Mouse (Mus musculus) right cerebral cortex, adult 18-20 months (tissue): ENCODE measurements at regions not wholly inside any gene's neighbourhood (a gene's known extent, or its start where the extent isn't known, plus 50 kb on each side); places are given as distances from the start of the nearest gene placed in this dataset.

Source experiments
- DNase-seq: peaks from one replicate; pipeline ENCODE4 v3.0.0; 2022; ENCODE audit warnings: mixed read lengths

GRCm38 (mm10) chr4:68648311-68648710, 305.9 kb downstream of the Brinp1 start:
- DNase-seq: peak; percentile 60

GRCm38 (mm10) chr4:68633299-68633698, 320.9 kb downstream of the Brinp1 start:
- DNase-seq: no peak

- no peak for DNase-seq
Observed at GRCm38 (mm10) chr4:68624025-68624342, 330.2 kb downstream of the Brinp1 start.

GRCm38 (mm10) chr4:68623125-68624024, 330.8 kb downstream of the Brinp1 start:
- DNase-seq: no peak

GRCm38 (mm10) chr4:68620585-68620984, 333.6 kb downstream of the Brinp1 start:
- no peak for DNase-seq

GRCm38 (mm10) chr4:68615706-68616397, 338.3 kb downstream of the Brinp1 start:
- no peak for DNase-seq

- DNase-seq: no peak
Observed at GRCm38 (mm10) chr4:68612263-68613012, 341.8 kb downstream of the Brinp1 start.

GRCm38 (mm10) chr4:68595256-68595655, 358.9 kb downstream of the Brinp1 start:
- DNase-seq: no peak

- DNase-seq: no peak
Observed at GRCm38 (mm10) chr4:68575375-68575774, 378.8 kb downstream of the Brinp1 start.

- DNase-seq: peak; percentile 22
Observed at GRCm38 (mm10) chr4:68574610-68575167, 379.5 kb downstream of the Brinp1 start.

- DNase-seq: no peak
Observed at GRCm38 (mm10) chr4:68573333-68573732, 380.9 kb downstream of the Brinp1 start.

GRCm38 (mm10) chr4:68572521-68572920, 381.7 kb downstream of the Brinp1 start:
- no peak for DNase-seq

- no peak for DNase-seq
Observed at GRCm38 (mm10) chr4:68536254-68536653, 417.9 kb downstream of the Brinp1 start.

- DNase-seq: no peak
Observed at GRCm38 (mm10) chr4:68535815-68536214, 418.4 kb downstream of the Brinp1 start.

GRCm38 (mm10) chr4:68532056-68532455, 422.1 kb downstream of the Brinp1 start:
- DNase-seq: peak; percentile 26

GRCm38 (mm10) chr4:68487993-68488392, 466.2 kb downstream of the Brinp1 start:
- DNase-seq: no peak

- no peak for DNase-seq
Observed at GRCm38 (mm10) chr4:68486876-68487275, 467.3 kb downstream of the Brinp1 start.

- no peak for DNase-seq
Observed at GRCm38 (mm10) chr4:68461783-68462182, 492.4 kb downstream of the Brinp1 start.

- DNase-seq: no peak
Observed at GRCm38 (mm10) chr4:68416046-68416445, 538.2 kb downstream of the Brinp1 start.

- DNase-seq: no peak
Observed at GRCm38 (mm10) chr4:68410785-68411184, 543.4 kb downstream of the Brinp1 start.

GRCm38 (mm10) chr4:68404364-68404763, 549.8 kb downstream of the Brinp1 start:
- peak; percentile 16 for DNase-seq

GRCm38 (mm10) chr4:68387097-68387496, 567.1 kb downstream of the Brinp1 start:
- DNase-seq: peak; percentile 49

- peak; percentile 7 for DNase-seq
Observed at GRCm38 (mm10) chr4:68382007-68382406, 572.2 kb downstream of the Brinp1 start.
